In genomic region chr15:84313566-84313878, GRCm38 (mm10) we compare ENCODE assay signal across 8 mouse cellular contexts. TPM values are rescaled to one million over a fixed set of nuclear protein-coding genes. Genes with fewer than 3 reads are reported as not detected.
DNase-seq lines count a peak whose midpoint lies in the region; ATAC-seq lines count a peak whose summit lies in the region.

No protein-coding gene starts in this region.

- H3K9me3 ChIP-seq in midbrain, embryonic 15.5 days, result no peaks in the 10 kb centered on the region

- no peak overlapping the region for H3K4me3 ChIP-seq in midbrain, embryonic 15.5 days

- no peaks in the 10 kb centered on the region for H3K36me3 ChIP-seq in midbrain, embryonic 15.5 days (replicated peaks)

- H3K4me2 ChIP-seq in midbrain, embryonic 15.5 days, result no peak overlapping the region

- no peak overlapping the region for H3K9ac ChIP-seq in midbrain, embryonic 15.5 days

- H3K27ac ChIP-seq in midbrain, embryonic 15.5 days, result peak overlapping the region; percentile 68; the same call in 1 of the 2 replicates

- WGBS in midbrain, embryonic 15.5 days, result 37% methylated on average over 9 of the region's 9 CpGs

- no peaks in the 10 kb centered on the region for H3K27me3 ChIP-seq in midbrain, embryonic 15.5 days (replicated peaks)

- DNase-seq in embryo, embryonic 10.5 days (ENCODE audit: low spot score), result peak; percentile 19
- DNase-seq in embryo, embryonic 10 days (ENCODE audit: low spot score), result no peak
- peak; percentile 18 for DNase-seq in retina, postnatal 1 day
- no peak for DNase-seq in retina, embryonic 14.5 days (ENCODE audit: low spot score)
- no peak for DNase-seq in cerebellum, postnatal 25 days
- no peak for DNase-seq in adipocyte (ENCODE audit: low spot score)
- DNase-seq in urinary bladder, postnatal 14 days (ENCODE audit: low spot score), result no peak

- peaks cover 39% of the 10 kb centered on the region for H3K4me1 ChIP-seq in midbrain, embryonic 15.5 days

- ATAC-seq in midbrain, embryonic 15.5 days (replicated peaks), result no peak

RNA-seq across cellular contexts. Expression of gene Parvg, which starts 10.3 kb away (rescaled TPM):
- polyA plus RNA-seq in midbrain, embryonic 15.5 days (2015; fragmentation: Nextera tagmentation; extraction: Ambion mirVana), result 0.86 and 0.89 TPM in 2 replicates

Comparison
In these comparisons a context has a peak if more than half of its experiments do, and no peak if none do; other contexts are left out.
1. DNase-seq: peak in embryo, embryonic 10.5 days (single experiment) and retina, postnatal 1 day (single experiment); none in embryo, embryonic 10 days (single experiment), retina, embryonic 14.5 days (single experiment), cerebellum, postnatal 25 days (0 of 2), adipocyte (single experiment) and urinary bladder, postnatal 14 days (single experiment).